Mouse (Mus musculus): ENCODE measurements around the gene Cib3. TPM values are rescaled to one million over a fixed set of nuclear protein-coding genes. Genes with fewer than 3 reads are reported as not detected.

Gene Cib3
- polyA plus RNA-seq, 1 experiment, result 0.22 TPM

Other genes starting within 250 kb of the Cib3 start
- 4.8 and 6.2 TPM in 2 replicates for gene Cyp4f18, start 203.2 kb downstream of the Cib3 start, polyA plus RNA-seq (2012; rRNA removed)
- gene Olfr372, start 171.6 kb downstream of the Cib3 start, polyA plus RNA-seq (2012; rRNA removed), result not detected in 2 replicates
- gene Olfr373, start 129.7 kb downstream of the Cib3 start, polyA plus RNA-seq (2012; rRNA removed), result not detected in 2 replicates
- 0.01 TPM in 1 of 2 replicates, not detected in the other for gene Olfr374, start 105.8 kb downstream of the Cib3 start, polyA plus RNA-seq (2012; rRNA removed)
- 76.9 and 97.8 TPM in 2 replicates for gene Tpm4, start 77.9 kb downstream of the Cib3 start, polyA plus RNA-seq (2012; rRNA removed)
- gene Rab8a, start 51.6 kb downstream of the Cib3 start, polyA plus RNA-seq (2012; rRNA removed), result 51.7 and 73.6 TPM in 2 replicates
- gene Hsh2d, start 23.2 kb downstream of the Cib3 start, polyA plus RNA-seq (2012; rRNA removed), result 0.16 and 0.35 TPM in 2 replicates
- not detected in 2 replicates for gene Gm11034, start 799 bp upstream of the Cib3 start, polyA plus RNA-seq (2012; rRNA removed)
- gene Fam32a, start 6.9 kb upstream of the Cib3 start, polyA plus RNA-seq (2012; rRNA removed), result 50.0 and 55.2 TPM in 2 replicates
- gene Ap1m1, start 27.2 kb upstream of the Cib3 start, polyA plus RNA-seq (2012; rRNA removed), result 50.6 and 54.7 TPM in 2 replicates
- gene Gm10282, start 92.4 kb upstream of the Cib3 start, polyA plus RNA-seq (2012; rRNA removed), result 1.1 and 5.1 TPM in 2 replicates
- gene Klf2, start 106.2 kb upstream of the Cib3 start, polyA plus RNA-seq (2012; rRNA removed), result 17.8 and 25.9 TPM in 2 replicates
- gene Eps15l1, start 208.6 kb upstream of the Cib3 start, polyA plus RNA-seq (2012; rRNA removed), result 43.3 and 46.3 TPM in 2 replicates
- 0.81 and 1.7 TPM in 2 replicates for gene Calr3, start 231.0 kb upstream of the Cib3 start, polyA plus RNA-seq (2012; rRNA removed)
- 7.6 and 8.1 TPM in 2 replicates for gene 1700030K09Rik, start 231.0 kb upstream of the Cib3 start, polyA plus RNA-seq (2012; rRNA removed)

Measured in gonadal fat pad, adult 2 months (tissue).